Mouse (Mus musculus) MEL (cell line): ENCODE measurements around the gene Calm5. TPM values are rescaled to one million over a fixed set of nuclear protein-coding genes. Genes with fewer than 3 reads are reported as not detected.

Source experiments
- DNase-seq: peaks from one replicate; pipeline ENCODE4 v3.0.0; 2011; ENCODE audit warnings: low read depth, low spot score
- H3K27ac ChIP-seq: 2 replicates; pipeline ENCODE4 v1.5.1; 2012; ENCODE audit warnings: low read depth, mild to moderate bottlenecking, control low read depth, low read length, moderate library complexity; ENCODE audit not compliant: control insufficient read depth
- H3K27me3 ChIP-seq, 2 experiments: fragments of 150-350 bp in 1 of 2; sonication (generic) in 1 of 2; 2 replicates each; pipeline ENCODE4 v1.6.1; 2012; ENCODE audit warnings: low read length in 2 of 2, mild to moderate bottlenecking in 2 of 2, improper control_type of control experiment in 1 of 2, moderate library complexity in 1 of 2; ENCODE audit not compliant: insufficient read depth in 2 of 2, control insufficient read depth in 1 of 2
- H3K36me3 ChIP-seq, 2 experiments: 2 replicates each; pipeline ENCODE4 v1.6.1; 2012 to 2014; ENCODE audit warnings: low read length in 2 of 2, improper control_type of control experiment in 1 of 2, inconsistent platforms in 1 of 2, mild to moderate bottlenecking in 1 of 2; ENCODE audit not compliant: insufficient read depth in 2 of 2, control insufficient read depth in 1 of 2
- H3K4me1 ChIP-seq, 2 experiments: fragments of 150-350 bp in 1 of 2; sonication (generic) in 1 of 2; 2 replicates each; pipeline ENCODE4 v1.6.1; 2012; ENCODE audit warnings: low read length in 2 of 2, improper control_type of control experiment in 1 of 2, mild to moderate bottlenecking in 1 of 2; ENCODE audit not compliant: insufficient read depth in 2 of 2, control insufficient read depth in 1 of 2
- H3K4me3 ChIP-seq, 2 experiments: fragments of 150-350 bp in 1 of 2; sonication (generic) in 1 of 2; 2 replicates each; pipeline ENCODE4 v1.5.1; 2012; ENCODE audit warnings: low read depth in 2 of 2, low read length in 2 of 2, mild to moderate bottlenecking in 2 of 2, moderate library complexity in 2 of 2, control low read depth in 1 of 2, improper control_type of control experiment in 1 of 2; ENCODE audit not compliant: control insufficient read depth in 1 of 2, insufficient read depth in 1 of 2
- H3K79me2 ChIP-seq: 2 replicates; pipeline ENCODE4 v1.6.1; 2012; ENCODE audit warnings: mild to moderate bottlenecking, low read length, moderate library complexity; ENCODE audit not compliant: control insufficient read depth, poor library complexity, insufficient read depth
- H3K9ac ChIP-seq: 2 replicates; pipeline ENCODE4 v1.6.1; 2012; ENCODE audit warnings: low read depth, mild to moderate bottlenecking, control low read depth, low read length, moderate library complexity; ENCODE audit not compliant: control insufficient read depth, poor library complexity, severe bottlenecking
- H3K9me3 ChIP-seq: fragments of 150-350 bp; sonication (generic); replicated peaks from 2 replicates; pipeline ENCODE4 v1.6.1; 2012; ENCODE audit warnings: mild to moderate bottlenecking, low read length, improper control_type of control experiment, moderate library complexity; ENCODE audit not compliant: insufficient read depth
- CHD1 ChIP-seq: IDR thresholded peaks from 2 replicates; pipeline ENCODE4 v1.6.1; 2012; ENCODE audit warnings: low read depth, mild to moderate bottlenecking, inconsistent platforms, low read length, improper control_type of control experiment
- CHD2 ChIP-seq: IDR thresholded peaks from 2 replicates; pipeline ENCODE4 v1.6.1; 2011; ENCODE audit warnings: low read length, improper control_type of control experiment
- ELF1 ChIP-seq: IDR thresholded peaks from 2 replicates; pipeline ENCODE4 v1.6.1; 2014; ENCODE audit warnings: low read depth, mild to moderate bottlenecking, inconsistent platforms, low read length, improper control_type of control experiment, moderate library complexity
- EP300 ChIP-seq, 2 experiments: IDR thresholded peaks; 2 replicates each; pipeline ENCODE4 v1.6.1; 2011; ENCODE audit warnings: improper control_type of control experiment in 2 of 2, low read length in 2 of 2, low read depth in 1 of 2, mild to moderate bottlenecking in 1 of 2
- GABPA ChIP-seq: IDR thresholded peaks from 2 replicates; pipeline ENCODE4 v1.6.1; 2012; ENCODE audit warnings: low read depth, mild to moderate bottlenecking, inconsistent platforms, low read length, improper control_type of control experiment, moderate library complexity
- GATA1 ChIP-seq: IDR thresholded peaks from 2 replicates; pipeline ENCODE4 v1.6.1; 2011; ENCODE audit warnings: low read depth, low read length, improper control_type of control experiment
- HCFC1 ChIP-seq: IDR thresholded peaks from 2 replicates; pipeline ENCODE4 v1.6.1; 2012; ENCODE audit warnings: low read depth, mild to moderate bottlenecking, inconsistent platforms, low read length, improper control_type of control experiment, moderate library complexity
- JUND ChIP-seq: IDR thresholded peaks from 2 replicates; pipeline ENCODE4 v1.6.1; 2011; ENCODE audit warnings: low read depth, mild to moderate bottlenecking, improper control_type of control experiment, low read length
- KAT2A ChIP-seq: conservative IDR thresholded peaks from 2 replicates; pipeline ENCODE4 v1.6.1; 2012; ENCODE audit warnings: low read depth, low read length, improper control_type of control experiment, inconsistent platforms
- MAX ChIP-seq: IDR thresholded peaks from 2 replicates; pipeline ENCODE4 v1.6.1; 2011; ENCODE audit warnings: low read length, improper control_type of control experiment
- MAZ ChIP-seq: IDR thresholded peaks from 2 replicates; pipeline ENCODE4 v1.6.1; 2012; ENCODE audit warnings: low read depth, mild to moderate bottlenecking, inconsistent platforms, low read length, improper control_type of control experiment
- MEF2A ChIP-seq: IDR thresholded peaks from 2 replicates; pipeline ENCODE4 v1.6.1; 2014; ENCODE audit warnings: low read depth, mild to moderate bottlenecking, inconsistent platforms, low read length, improper control_type of control experiment; ENCODE audit not compliant: poor library complexity, insufficient replicate concordance, severe bottlenecking; ENCODE audit errors: extremely low read depth
- MXI1 ChIP-seq: IDR thresholded peaks from 2 replicates; pipeline ENCODE4 v1.6.1; 2011; ENCODE audit warnings: mild to moderate bottlenecking, low read depth, low read length, improper control_type of control experiment
- MYB ChIP-seq: IDR thresholded peaks from 2 replicates; pipeline ENCODE4 v1.6.1; 2011; ENCODE audit warnings: mild to moderate bottlenecking, low read depth, low read length, improper control_type of control experiment
- MYC ChIP-seq: IDR thresholded peaks from 2 replicates; pipeline ENCODE4 v1.6.1; 2011; ENCODE audit warnings: low read depth, mild to moderate bottlenecking, low read length, improper control_type of control experiment, moderate library complexity
- NRF1 ChIP-seq: IDR thresholded peaks from 2 replicates; pipeline ENCODE4 v1.6.1; 2014; ENCODE audit warnings: low read depth, mild to moderate bottlenecking, inconsistent platforms, low read length, improper control_type of control experiment, moderate library complexity; ENCODE audit not compliant: poor library complexity, insufficient read depth, severe bottlenecking
- POLR2A ChIP-seq, 2 experiments: IDR thresholded peaks; 2 replicates each; pipeline ENCODE4 v1.6.1; 2011 to 2012; ENCODE audit warnings: low read length in 2 of 2, mild to moderate bottlenecking in 2 of 2, control low read depth in 1 of 2, improper control_type of control experiment in 1 of 2, low read depth in 1 of 2, moderate library complexity in 1 of 2; ENCODE audit not compliant: control insufficient read depth in 1 of 2, insufficient read depth in 1 of 2, poor library complexity in 1 of 2
- RAD21 ChIP-seq: IDR thresholded peaks from 2 replicates; pipeline ENCODE4 v1.6.1; 2011; ENCODE audit warnings: mild to moderate bottlenecking, low read depth, low read length, improper control_type of control experiment
- SMC3 ChIP-seq: IDR thresholded peaks from 2 replicates; pipeline ENCODE4 v1.6.1; 2011; ENCODE audit warnings: low read depth, low read length, improper control_type of control experiment
- TAL1 ChIP-seq: IDR thresholded peaks from 2 replicates; pipeline ENCODE4 v1.6.1; 2012; ENCODE audit warnings: mild to moderate bottlenecking, inconsistent platforms, low read length, moderate library complexity, mixed read lengths
- UBTF ChIP-seq: IDR thresholded peaks from 2 replicates; pipeline ENCODE4 v1.6.1; 2012; ENCODE audit warnings: low read depth, mild to moderate bottlenecking, inconsistent platforms, low read length, improper control_type of control experiment, moderate library complexity, borderline replicate concordance; ENCODE audit not compliant: insufficient read depth
- ZC3H11A ChIP-seq: IDR thresholded peaks from 2 replicates; pipeline ENCODE4 v1.6.1; 2012; ENCODE audit warnings: low read depth, mild to moderate bottlenecking, inconsistent platforms, low read length, improper control_type of control experiment
- ZMIZ1 ChIP-seq: IDR thresholded peaks from 2 replicates; pipeline ENCODE4 v1.6.1; 2012; ENCODE audit warnings: low read depth, mild to moderate bottlenecking, inconsistent platforms, low read length, improper control_type of control experiment, moderate library complexity
- ZNF384 ChIP-seq: IDR thresholded peaks from 2 replicates; pipeline ENCODE4 v1.6.1; 2012; ENCODE audit warnings: low read depth, mild to moderate bottlenecking, inconsistent platforms, low read length, improper control_type of control experiment
- polyA plus RNA-seq, 2 experiments: library from polyadenylated mRNA; stranded (reverse) in 1 of 2; unstranded in 1 of 2; fragments of >175 nt in 1 of 2; fragments of >200 nt in 1 of 2; gene quantifications; 2 replicates each; pipeline versions ENCODE4 v1.2.1 to v1.2.4; 2012; ENCODE audit warnings: low replicate concordance in 2 of 2, low read depth in 1 of 2; ENCODE audit not compliant: insufficient read length in 2 of 2, insufficient read depth in 1 of 2, missing spikeins in 1 of 2
- total RNA-seq: library from RNA; depleted of rRNA; stranded (reverse); fragments of 300-350 nt; gene quantifications from 2 replicates; pipeline ENCODE4 v1.2.3, GENCODE M21; 2012

Calm5 gene
- total and polyA plus RNA-seq, 3 experiments, result not detected

DNA sequence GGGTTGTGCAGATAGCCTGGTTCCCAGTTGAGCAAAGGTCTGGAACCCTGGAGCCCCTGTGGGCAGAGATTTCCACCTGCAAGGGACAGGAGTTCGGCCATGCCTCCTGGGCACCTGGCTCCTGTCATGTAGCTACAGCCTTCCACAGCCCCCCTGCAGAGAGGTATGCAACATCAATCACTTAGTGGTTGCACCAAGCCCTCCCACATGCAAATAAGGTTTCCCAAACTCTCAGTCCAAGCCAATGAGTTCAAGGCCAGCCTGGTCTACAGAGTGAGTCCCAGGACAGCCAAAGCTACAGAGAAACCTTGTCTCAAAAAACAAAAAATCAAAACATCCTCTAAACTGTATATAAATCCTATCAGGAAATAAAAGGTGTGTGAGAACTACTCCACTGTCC, 3.6 kb upstream of the Calm5 start:
- H3K27ac ChIP-seq, result no peak overlapping the region
- H3K79me2 ChIP-seq, result no peaks in the 10 kb centered on the region
- no peaks in the 10 kb centered on the region for H3K4me1 ChIP-seq
- no peaks in the 10 kb centered on the region for H3K9me3 ChIP-seq
- no peak overlapping the region for H3K4me3 ChIP-seq
- no peak for TF ChIP-seq NRF1
- no peak for TF ChIP-seq ZMIZ1
- TF ChIP-seq CHD1, result no peak
- TF ChIP-seq CHD2, result no peak
- TF ChIP-seq HCFC1, result no peak
- no peak for TF ChIP-seq MAZ
- TF ChIP-seq UBTF, result no peak
- TF ChIP-seq ELF1, result no peak
- TF ChIP-seq MAX, result no peak
- no peak for TF ChIP-seq KAT2A
- TF ChIP-seq GATA1, result no peak
- TF ChIP-seq MYC, result no peak
- TF ChIP-seq RAD21, result no peak
- TF ChIP-seq MEF2A, result no peak
- TF ChIP-seq MYB, result no peak
- TF ChIP-seq POLR2A (IDR thresholded peaks at IDR 0.05; ENCODE audit: control insufficient read depth in 1 of 2, insufficient read depth in 1 of 2, low read depth in 1 of 2, low read length in 2 of 2, poor library complexity in 1 of 2), result no peak
- TF ChIP-seq ZC3H11A, result no peak
- TF ChIP-seq ZNF384, result no peak
- no peaks in the 10 kb centered on the region; a peak in 1 of 4 replicates for H3K27me3 ChIP-seq
- no peak for DNase-seq
- H3K36me3 ChIP-seq, result no peaks in the 10 kb centered on the region
- no peak overlapping the region for H3K9ac ChIP-seq

DNA sequence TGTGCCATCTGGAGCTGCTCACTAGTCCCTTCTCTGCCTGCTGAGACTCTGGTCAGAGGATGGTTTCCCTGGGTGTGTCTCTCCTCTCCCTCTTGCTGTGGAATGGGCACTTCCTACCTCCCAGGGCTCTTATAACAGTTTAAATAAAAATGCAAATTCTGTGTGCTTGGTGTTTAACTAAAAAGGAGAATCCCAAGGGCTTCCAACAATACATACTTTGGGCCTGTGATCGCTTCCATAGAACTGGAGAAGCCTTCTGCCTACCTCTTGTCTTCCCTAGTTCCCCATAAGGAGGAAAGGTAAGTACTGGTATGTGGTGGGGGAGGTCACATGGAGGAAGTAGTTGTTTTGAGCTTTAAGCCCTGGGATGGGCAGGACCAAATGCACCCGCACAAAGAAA, 883 bp downstream of the Calm5 start:
- Histone ChIP-seq H3K27me3 (no peaks in the 10 kb centered on the region; a peak in 1 of 4 replicates), H3K9me3 (no peaks in the 10 kb centered on the region), H3K27ac (no peak overlapping the region), H3K36me3 (no peaks in the 10 kb centered on the region), H3K4me1 (no peaks in the 10 kb centered on the region), H3K79me2 (no peaks in the 10 kb centered on the region), H3K9ac (no peak overlapping the region), H3K4me3 (no peak overlapping the region)
- TF ChIP-seq MXI1 (no peak), TAL1 (no peak), MAZ (no peak), EP300 (IDR thresholded peaks at IDR 0.05; ENCODE audit: low read depth in 1 of 2, low read length in 2 of 2) (no peak), MAX (no peak), NRF1 (no peak), SMC3 (no peak), GABPA (no peak), CHD1 (no peak), JUND (no peak), CHD2 (no peak)
- DNase-seq, result no peak
